Mouse (Mus musculus) CD4-positive, CD25-positive, alpha-beta regulatory T cell, adult 4 months (primary cell): ENCODE data around the gene Rnf145. TPM values are rescaled to one million over a fixed set of nuclear protein-coding genes. Genes with fewer than 3 reads are reported as not detected.
A peak's percentile ranks its signal among the peaks of the same experiment; 100 is the strongest.
"Not testable (repeated sequence)": the region's sequence is repeated elsewhere in the genome, so short reads cannot be mapped to it uniquely, and the experiment has no call there.

ENCODE experiments used
- ATAC-seq: one replicate; pipeline ENCODE4 v1.8.0; 2017
- polyA plus RNA-seq, 2 experiments: library from polyadenylated mRNA; unstranded; fragments of 100-300 nt; shearing (Covaris generic); gene quantifications; one replicate each; pipeline ENCODE4 v1.2.1; 2017

The Rnf145 gene
- polyA plus RNA-seq, 2 experiments from 2014 or later, result 54.0 to 64.9 TPM

- no peak for ATAC-seq
Measured at GRCm38 (mm10) chr11:44564245-44564864, 45.6 kb downstream of the Rnf145 start.

GRCm38 (mm10) chr11:44564940-44565339 lies 46.2 kb downstream of the Rnf145 start:
- no peak for ATAC-seq

GRCm38 (mm10) chr11:44570336-44570735 lies 51.6 kb downstream of the Rnf145 start:
- ATAC-seq, result not testable (repeated sequence)

DNA sequence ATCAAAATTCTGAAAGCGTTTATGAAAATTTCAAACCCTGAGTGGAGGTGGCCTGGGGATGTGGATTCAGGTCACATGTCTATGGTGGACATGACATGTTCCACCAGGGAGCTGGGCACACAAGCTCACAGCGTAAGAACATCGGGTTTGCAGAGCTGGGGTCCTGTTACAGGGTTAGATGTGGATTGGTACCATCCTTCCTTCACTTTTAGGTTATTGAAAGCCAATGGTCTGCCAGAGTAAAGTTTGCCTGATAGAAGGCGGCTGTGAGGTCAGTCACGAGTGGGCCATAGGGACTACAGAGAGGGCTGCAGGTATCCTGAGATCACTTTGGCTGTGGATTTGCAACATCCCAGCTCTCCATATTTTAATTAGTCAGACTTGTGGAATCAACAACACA lies 54.0 kb downstream of the Rnf145 start:
- ATAC-seq, result no peak

- ATAC-seq, result no peak
Measured at GRCm38 (mm10) chr11:44573396-44573795, 54.6 kb downstream of the Rnf145 start.

GRCm38 (mm10) chr11:44574391-44574790 lies 55.6 kb downstream of the Rnf145 start:
- no peak for ATAC-seq

- no peak for ATAC-seq
Measured at GRCm38 (mm10) chr11:44574820-44575219, 56.1 kb downstream of the Rnf145 start.

- ATAC-seq, result no peak
Measured at GRCm38 (mm10) chr11:44577911-44578310, 59.1 kb downstream of the Rnf145 start.

DNA sequence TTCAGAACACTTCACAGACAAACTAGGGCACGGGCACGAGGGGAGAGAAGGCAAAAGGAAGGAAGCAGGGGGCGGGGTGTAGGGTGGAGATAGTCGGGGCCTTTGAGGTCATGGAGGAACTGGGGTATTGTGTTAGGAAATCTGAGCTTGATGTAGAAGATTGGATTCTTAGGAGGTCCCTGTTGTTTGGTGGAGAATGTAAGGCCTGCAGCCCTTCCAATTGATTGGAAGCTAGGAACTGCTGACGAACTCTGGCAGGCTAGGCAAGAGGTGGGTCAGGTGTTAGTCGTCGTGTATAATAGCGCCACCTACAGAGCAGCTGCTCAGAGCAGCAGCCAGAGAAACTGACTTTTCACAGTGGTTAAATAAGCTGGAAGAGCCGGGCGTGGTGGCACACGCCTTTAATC lies 62.5 kb downstream of the Rnf145 start:
- peak; percentile 89 for ATAC-seq

DNA sequence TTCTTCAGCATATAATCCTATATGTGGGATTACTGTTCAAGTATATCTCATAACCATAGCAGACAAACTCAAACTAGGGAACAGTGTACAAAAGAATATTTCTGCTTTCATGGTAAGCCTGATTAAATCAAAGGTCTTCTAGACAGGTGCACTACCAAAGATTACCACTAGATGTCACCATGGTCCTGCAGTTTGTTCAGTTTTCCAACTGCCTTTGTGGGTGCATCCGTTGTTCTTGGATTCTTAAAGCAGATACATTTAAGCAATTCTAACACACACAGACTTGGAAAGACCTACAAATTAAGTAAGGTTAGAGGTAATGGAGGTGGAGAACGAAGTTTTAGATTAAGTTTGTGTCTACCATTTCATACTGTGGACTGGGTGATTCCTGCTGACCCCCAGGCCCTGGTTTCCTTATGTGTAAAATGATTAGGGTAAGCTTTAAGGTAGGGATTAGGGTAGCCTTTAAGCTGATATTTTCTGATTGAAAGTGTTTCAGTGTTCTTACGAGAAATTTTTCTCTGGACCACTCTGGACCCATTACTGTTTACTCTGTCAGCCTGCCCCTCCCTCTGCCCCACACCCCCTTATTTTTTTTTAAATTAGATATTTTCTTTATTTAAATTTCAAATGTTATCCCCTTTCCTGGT lies 67.4 kb downstream of the Rnf145 start:
- peak; percentile 52 for ATAC-seq

GRCm38 (mm10) chr11:44593016-44593415 lies 74.3 kb downstream of the Rnf145 start:
- ATAC-seq, result no peak

GRCm38 (mm10) chr11:44594768-44595167 lies 76.0 kb downstream of the Rnf145 start:
- ATAC-seq, result no peak

DNA sequence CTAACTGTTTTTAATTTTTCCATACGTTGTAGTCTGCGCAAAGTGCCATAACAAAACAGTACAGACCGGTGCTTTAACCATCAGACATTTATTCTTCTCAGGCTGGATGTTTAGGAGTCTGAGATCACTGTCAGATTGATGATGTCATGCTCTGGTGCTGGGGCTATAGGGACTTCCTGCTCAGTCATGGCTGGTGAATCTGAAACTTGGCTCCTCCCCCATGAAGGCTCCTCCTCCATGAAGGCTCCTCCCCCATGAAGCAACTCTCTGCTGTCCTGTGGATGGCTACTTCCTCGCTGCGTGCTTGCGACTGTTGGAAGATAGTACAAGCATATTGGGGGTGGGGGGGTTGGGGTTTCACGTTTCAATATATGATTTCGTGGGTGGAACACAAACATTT lies 88.1 kb downstream of the Rnf145 start:
- ATAC-seq, result no peak

- ATAC-seq, result no peak
Measured at GRCm38 (mm10) chr11:44608646-44609045, 89.9 kb downstream of the Rnf145 start.

DNA sequence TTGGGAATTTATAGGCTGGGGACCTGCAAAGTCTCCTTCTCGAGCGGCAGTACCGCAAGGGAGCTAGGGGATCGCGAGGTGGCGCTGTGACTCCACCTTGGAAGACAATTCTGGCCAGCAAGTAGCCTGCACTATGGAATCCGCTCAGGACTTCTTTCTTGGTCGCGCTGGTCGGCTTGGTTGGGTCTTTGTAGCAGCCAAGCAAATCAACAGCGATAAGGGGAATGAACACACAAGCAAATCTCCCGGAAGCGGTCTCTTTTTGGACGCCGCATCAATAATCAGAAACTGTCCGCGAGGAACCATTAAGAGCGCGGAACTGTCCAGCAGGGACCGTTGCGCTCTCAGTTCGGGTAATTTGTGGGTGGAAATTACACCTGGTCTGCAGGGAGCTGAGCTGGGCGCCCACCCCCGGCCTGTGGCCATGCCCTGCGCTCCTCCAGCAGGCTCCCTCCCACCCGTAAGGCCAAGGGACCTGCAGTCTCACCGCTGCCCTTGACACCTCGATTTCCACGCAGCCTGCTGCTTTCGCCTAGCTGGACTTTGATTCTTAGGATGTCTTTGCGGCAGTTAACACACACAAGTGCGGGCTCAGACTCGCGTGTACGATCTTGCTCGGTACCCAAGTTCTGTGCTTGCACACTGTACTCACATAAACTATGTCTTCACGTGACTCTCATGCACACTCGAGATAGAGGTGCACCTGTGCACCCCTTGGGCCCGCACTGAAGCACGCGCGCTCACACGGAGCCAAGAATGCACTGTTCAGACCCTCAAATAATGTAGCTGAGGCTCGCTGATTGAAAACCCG lies 92.4 kb downstream of the Rnf145 start:
- ATAC-seq, result peak; percentile 43

- no peak for ATAC-seq
Measured at GRCm38 (mm10) chr11:44612156-44612555, 93.4 kb downstream of the Rnf145 start.

DNA sequence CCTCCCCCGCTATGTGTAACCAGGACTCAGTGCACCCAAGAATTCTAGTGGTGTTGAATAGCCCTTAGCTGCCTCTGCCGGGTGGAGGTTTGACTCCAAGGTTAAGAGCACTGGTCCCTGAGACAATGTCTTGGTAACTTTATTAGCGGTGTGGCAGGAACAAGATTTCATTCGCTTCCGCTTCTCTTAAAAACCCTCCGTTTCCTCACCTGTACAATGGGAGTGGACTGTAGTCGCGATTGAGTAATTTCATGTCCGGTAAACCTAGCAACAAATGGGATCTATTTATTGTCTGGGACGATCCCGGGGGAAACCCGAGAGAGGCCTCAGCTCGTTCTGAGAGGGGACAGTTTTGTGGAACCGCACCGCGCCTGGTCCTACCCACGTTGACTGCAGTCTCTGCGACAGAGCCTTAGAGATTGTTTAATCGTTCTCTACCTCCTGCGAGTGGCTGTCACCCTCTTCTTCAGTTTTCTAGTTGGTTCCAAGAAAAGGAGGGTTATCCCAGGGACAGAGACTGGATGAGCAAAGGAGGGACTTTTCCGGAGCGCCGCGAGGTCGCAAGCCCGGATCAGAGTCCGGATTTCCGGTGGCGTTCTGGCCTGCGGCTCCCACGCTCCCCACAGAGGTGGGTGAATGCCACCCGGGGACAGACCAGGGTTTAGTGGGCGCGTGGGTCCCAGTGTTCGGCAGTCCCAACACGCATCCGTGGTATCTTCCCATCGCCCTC lies 94.1 kb downstream of the Rnf145 start:
- ATAC-seq, result no peak

DNA sequence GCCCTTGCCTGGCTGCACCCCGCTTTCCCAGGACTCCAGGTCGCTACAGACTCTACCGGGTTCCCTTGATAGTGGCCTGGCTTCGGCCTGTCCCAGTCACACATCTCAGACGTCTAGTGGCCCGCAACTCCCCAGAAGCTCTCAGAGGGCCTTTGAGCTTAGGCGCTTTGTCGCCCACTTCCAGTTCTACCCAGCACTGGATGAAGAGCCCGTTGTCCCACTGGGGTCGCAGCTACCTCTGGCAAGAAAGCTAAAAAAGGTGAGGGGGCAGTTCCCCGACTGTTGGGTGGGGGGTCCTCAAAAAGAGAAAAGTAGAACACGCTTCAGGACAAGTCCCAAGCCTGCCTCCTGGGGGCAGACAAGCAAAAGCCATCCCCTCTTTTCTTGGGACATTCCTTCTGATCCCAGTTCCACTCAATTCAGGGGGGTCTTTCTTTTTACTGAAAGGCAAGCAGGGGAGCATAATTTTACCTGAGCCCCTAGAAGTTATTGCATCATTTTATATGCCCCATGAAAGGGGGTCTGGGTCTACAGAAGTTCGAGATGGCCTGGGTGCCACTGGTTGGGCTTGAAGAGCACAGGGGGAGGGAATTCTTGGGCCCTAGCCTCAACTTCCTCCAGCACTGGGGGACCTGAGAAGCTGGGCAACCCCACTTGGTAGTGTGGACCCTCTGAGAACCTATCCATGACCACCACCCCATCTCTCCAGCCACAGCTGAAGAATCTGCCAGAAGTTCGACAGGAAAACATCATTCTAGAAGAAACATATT lies 94.8 kb downstream of the Rnf145 start:
- no peak for ATAC-seq
